Mouse (Mus musculus) neural tube, embryonic 14.5 days (tissue): ENCODE measurements around the gene Vmn2r15. TPM values are rescaled to one million over a fixed set of nuclear protein-coding genes. Genes with fewer than 3 reads are reported as not detected.

ENCODE experiments used
- ATAC-seq: fragments of 200-750 bp; cut with Nextera tagmentation; 2 replicates; pipeline ENCODE4 v1.8.0; 2017; ENCODE audit warnings: low read depth, mild to moderate bottlenecking, moderate TSS enrichment, moderate library complexity
- H3K27ac ChIP-seq: fragments of 300-500 bp; sonication (generic); 2 replicates; pipeline ENCODE4 v1.5.1; 2014; ENCODE audit warnings: low read depth, mild to moderate bottlenecking, control low read depth, low read length, moderate library complexity, mixed read lengths
- H3K27me3 ChIP-seq: fragments of 300-500 bp; sonication (generic); 2 replicates; pipeline ENCODE4 v1.6.1; 2014; ENCODE audit warnings: low read length; ENCODE audit not compliant: control insufficient read depth, insufficient read depth
- H3K36me3 ChIP-seq: fragments of 300-500 bp; sonication (generic); 2 replicates; pipeline ENCODE4 v1.6.1; 2014; ENCODE audit warnings: low read length, mixed read lengths; ENCODE audit not compliant: control insufficient read depth, insufficient read depth
- H3K4me1 ChIP-seq: fragments of 300-500 bp; sonication (generic); 2 replicates; pipeline ENCODE4 v1.6.1; 2014; ENCODE audit warnings: low read length; ENCODE audit not compliant: control insufficient read depth, insufficient read depth
- H3K4me2 ChIP-seq: fragments of 300-500 bp; sonication (generic); 2 replicates; pipeline ENCODE4 v1.6.1; 2014; ENCODE audit warnings: mild to moderate bottlenecking, low read depth, low read length, control low read depth
- H3K4me3 ChIP-seq: fragments of 300-500 bp; sonication (generic); 2 replicates; pipeline ENCODE4 v1.5.1; 2014; ENCODE audit warnings: low read depth, low read length, control low read depth, mixed read lengths
- H3K9ac ChIP-seq: fragments of 300-500 bp; sonication (generic); replicated peaks from 2 replicates; pipeline ENCODE4 v1.6.1; 2014; ENCODE audit warnings: low read depth, mild to moderate bottlenecking, control low read depth, low read length, mixed read lengths
- H3K9me3 ChIP-seq: fragments of 300-500 bp; sonication (generic); 2 replicates; pipeline ENCODE4 v1.6.1; 2016; ENCODE audit warnings: low read length; ENCODE audit not compliant: control insufficient read depth
- WGBS: fragments of 180-500 bp; shearing (Covaris S2); extraction: QIAGEN DNeasy Blood & Tissue Kit; methylation state at CpG from one replicate; pipeline ENCODE4 v1.1.7; 2014; 5-methylcytosine and 5-hydroxymethylcytosine counted together
- polyA plus RNA-seq: library from polyadenylated mRNA; unstranded; fragments of >200 nt; fragmentation: Nextera tagmentation; extraction: Ambion mirVana; gene quantifications from 2 replicates; pipeline ENCODE4 v1.2.1, GENCODE M21; 2014

The Vmn2r15 gene
- polyA plus RNA-seq = not detected in 2 replicates

DNA sequence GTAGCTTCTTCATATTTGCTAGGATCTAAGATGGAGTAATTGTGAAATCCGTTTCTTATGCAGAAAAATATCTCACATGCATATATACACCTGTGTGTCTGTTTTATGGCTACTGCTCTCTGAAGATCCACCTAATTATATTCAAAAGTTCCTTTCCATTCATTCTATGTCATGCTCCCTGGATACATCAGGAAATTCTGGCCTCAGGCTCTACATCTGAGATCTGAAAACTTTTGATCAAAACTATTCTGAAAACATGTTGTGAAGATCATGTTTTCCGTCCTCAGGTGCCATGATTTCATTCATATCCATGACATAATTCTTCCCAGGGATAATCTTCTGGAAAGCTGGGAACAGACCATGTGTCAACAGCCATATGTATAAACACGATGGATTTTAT, at the start of gene Vmn2r15:
Gene Vmn2r15 (minus strand): TSS at position 101 of the 400 bp plus-strand sequence.
- H3K27ac ChIP-seq = no peak within 1 kb of the TSS
- no peaks in the 10 kb centered on the region for H3K27me3 ChIP-seq
- H3K4me3 ChIP-seq = no peak within 1 kb of the TSS
- H3K4me1 ChIP-seq = no peaks in the 10 kb centered on the region
- no peak within 1 kb of the TSS for H3K9ac ChIP-seq
- H3K9me3 ChIP-seq = peaks cover 3% of the 10 kb centered on the region
- no peak for ATAC-seq
- no peak within 1 kb of the TSS for H3K4me2 ChIP-seq
- no peaks in the 10 kb centered on the region for H3K36me3 ChIP-seq
- WGBS = 62% methylated on average over 3 of the region's 3 CpGs

- WGBS = 56% methylated on average over 2 of the region's 2 CpGs
- ATAC-seq = no peak
- Histone ChIP-seq H3K9ac (no peak within 1 kb of the TSS), H3K27ac (no peak within 1 kb of the TSS), H3K9me3 (no peaks in the 10 kb centered on the region; the same call in none of the 2 replicates), H3K27me3 (no peaks in the 10 kb centered on the region), H3K4me2 (no peak within 1 kb of the TSS), H3K4me3 (no peak within 1 kb of the TSS), H3K36me3 (no peaks in the 10 kb centered on the region), H3K4me1 (no peaks in the 10 kb centered on the region)
Observed at GRCm38 (mm10) chr5:109329862-109330261, 32.4 kb upstream of the Vmn2r15 start, which contains the start of gene Vmn2r16. TSS of gene Vmn2r16 (plus strand) at chr5:109330162.

DNA sequence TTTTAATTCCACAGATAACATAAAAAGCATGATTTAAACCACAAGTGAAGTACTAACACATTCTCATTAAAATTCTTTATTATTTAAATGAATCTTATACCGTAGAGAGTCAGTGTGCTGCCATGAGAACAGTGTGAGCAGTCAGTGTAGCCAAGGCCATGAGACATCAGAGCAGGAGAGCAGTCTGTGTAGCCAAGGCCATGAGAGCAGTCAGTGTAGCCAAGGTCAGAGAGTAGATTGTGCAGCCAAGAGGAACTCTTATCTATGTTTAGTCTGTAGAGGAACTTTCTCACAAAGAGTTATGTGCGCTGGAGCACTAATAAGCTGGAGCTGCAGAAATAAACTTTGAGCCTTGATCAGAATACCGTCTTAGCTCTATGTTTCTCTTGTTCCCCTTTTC, 2.8 kb downstream of the Vmn2r15 start:
- Histone ChIP-seq H3K9ac (no peak overlapping the region), H3K9me3 (peaks cover 3% of the 10 kb centered on the region), H3K4me3 (no peak overlapping the region), H3K27me3 (no peaks in the 10 kb centered on the region), H3K27ac (no peak overlapping the region), H3K36me3 (no peaks in the 10 kb centered on the region), H3K4me2 (no peak overlapping the region), H3K4me1 (no peaks in the 10 kb centered on the region)
- ATAC-seq = no peak
- 85% methylated on average over 3 of the region's 3 CpGs for WGBS

Other genes starting within 250 kb of the Vmn2r15 start
- gene Vmn2r11, start 238.1 kb downstream of the Vmn2r15 start, polyA plus RNA-seq = not detected in 2 replicates
- not detected in 2 replicates for gene Vmn2r12, start 199.7 kb downstream of the Vmn2r15 start, polyA plus RNA-seq
- not detected in 2 replicates for gene Vmn2r13, start 105.4 kb downstream of the Vmn2r15 start, polyA plus RNA-seq
- gene Vmn2r14, start 72.9 kb downstream of the Vmn2r15 start, polyA plus RNA-seq = not detected in 2 replicates
- not detected in 2 replicates for gene Vmn2r16, start 32.5 kb upstream of the Vmn2r15 start, polyA plus RNA-seq
- not detected in 2 replicates for gene Vmn2r17, start 122.0 kb upstream of the Vmn2r15 start, polyA plus RNA-seq